Mouse (Mus musculus) fat pad, adult 2 months (tissue): ENCODE results near the gene Cracr2a.

Experiments
- DNase-seq: peaks from one replicate; pipeline ENCODE4 v3.0.0-alpha.2; 2011; ENCODE audit warnings: low read depth, low spot score; ENCODE audit errors: extremely low read depth

Cracr2a gene

GRCm38 (mm10) chr6:127618686-127619085 lies 57.5 kb downstream of the Cracr2a start:
- DNase-seq: no peak

GRCm38 (mm10) chr6:127625135-127625534 lies 64.0 kb downstream of the Cracr2a start:
- DNase-seq: no peak

GRCm38 (mm10) chr6:127627453-127627852 lies 66.3 kb downstream of the Cracr2a start:
- no peak for DNase-seq

GRCm38 (mm10) chr6:127629249-127629648 lies 68.1 kb downstream of the Cracr2a start:
- DNase-seq: no peak

GRCm38 (mm10) chr6:127634858-127635257 lies 73.7 kb downstream of the Cracr2a start:
- no peak for DNase-seq

- no peak for DNase-seq
Observed at GRCm38 (mm10) chr6:127635462-127636189, 74.5 kb downstream of the Cracr2a start.

GRCm38 (mm10) chr6:127641077-127641801 lies 80.1 kb downstream of the Cracr2a start:
- no peak for DNase-seq

GRCm38 (mm10) chr6:127655988-127656387 lies 94.8 kb downstream of the Cracr2a start:
- no peak for DNase-seq

GRCm38 (mm10) chr6:127657152-127657551 lies 96.0 kb downstream of the Cracr2a start:
- DNase-seq: no peak

- DNase-seq: no peak
Observed at GRCm38 (mm10) chr6:127659472-127659871, 98.3 kb downstream of the Cracr2a start.

- no peak for DNase-seq
Observed at GRCm38 (mm10) chr6:127659966-127660365, 98.8 kb downstream of the Cracr2a start.

- no peak for DNase-seq
Observed at GRCm38 (mm10) chr6:127661717-127662292, 100.7 kb downstream of the Cracr2a start.

- no peak for DNase-seq
Observed at GRCm38 (mm10) chr6:127663263-127663662, 102.1 kb downstream of the Cracr2a start.

GRCm38 (mm10) chr6:127669313-127669712 lies 108.2 kb downstream of the Cracr2a start:
- no peak for DNase-seq

GRCm38 (mm10) chr6:127670031-127670430 lies 108.9 kb downstream of the Cracr2a start:
- no peak for DNase-seq

- no peak for DNase-seq
Observed at GRCm38 (mm10) chr6:127672071-127672470, 110.9 kb downstream of the Cracr2a start.

GRCm38 (mm10) chr6:127676866-127677265 lies 115.7 kb downstream of the Cracr2a start:
- no peak for DNase-seq

GRCm38 (mm10) chr6:127678320-127678719 lies 117.2 kb downstream of the Cracr2a start:
- no peak for DNase-seq

- DNase-seq: no peak
Observed at GRCm38 (mm10) chr6:127678998-127679397, 117.9 kb downstream of the Cracr2a start.

- no peak for DNase-seq
Observed at GRCm38 (mm10) chr6:127680784-127681183, 119.6 kb downstream of the Cracr2a start.

- no peak for DNase-seq
Observed at GRCm38 (mm10) chr6:127683561-127683960, 122.4 kb downstream of the Cracr2a start.

GRCm38 (mm10) chr6:127684981-127685380 lies 123.8 kb downstream of the Cracr2a start:
- no peak for DNase-seq
